Mouse (Mus musculus) embryonic facial prominence, embryonic 11.5 days (tissue): ENCODE measurements around the gene Dcaf17. TPM values are rescaled to one million over a fixed set of nuclear protein-coding genes. Genes with fewer than 3 reads are reported as not detected.
A peak's percentile ranks its signal among the peaks of the same experiment; 100 is the strongest.

Experiments
- ATAC-seq: fragments of 200-750 bp; cut with Nextera tagmentation; replicated peaks from 2 replicates; pipeline ENCODE4 v1.8.0; 2017; ENCODE audit warnings: low read depth; ENCODE audit not compliant: insufficient number of reproducible peaks, low FRiP score, low TSS enrichment
- DNase-seq: peaks from one replicate; pipeline ENCODE4 v3.0.0-alpha.2; 2015; ENCODE audit warnings: low spot score
- H3K27ac ChIP-seq: fragments of 300-500 bp; sonication (generic); replicated peaks from 2 replicates; pipeline ENCODE4 v1.5.1; 2014; ENCODE audit warnings: mild to moderate bottlenecking, low read depth, low read length, control low read depth
- H3K27me3 ChIP-seq: fragments of 300-500 bp; sonication (generic); 2 replicates; pipeline ENCODE4 v1.6.1; 2014; ENCODE audit warnings: mild to moderate bottlenecking, low read length, moderate library complexity, mixed read lengths; ENCODE audit not compliant: control insufficient read depth, insufficient read depth
- H3K36me3 ChIP-seq: fragments of 300-500 bp; sonication (generic); replicated peaks from 2 replicates; pipeline ENCODE4 v1.6.1; 2014; ENCODE audit warnings: low read depth, mild to moderate bottlenecking, low read length, moderate library complexity, mixed read lengths; ENCODE audit not compliant: control insufficient read depth, insufficient read depth
- H3K4me1 ChIP-seq: fragments of 300-500 bp; sonication (generic); 2 replicates; pipeline ENCODE4 v1.6.1; 2014; ENCODE audit warnings: low read length, mixed read lengths; ENCODE audit not compliant: control insufficient read depth, insufficient read depth
- H3K4me2 ChIP-seq: fragments of 300-500 bp; sonication (generic); 2 replicates; pipeline ENCODE4 v1.6.1; 2014; ENCODE audit warnings: low read depth, mild to moderate bottlenecking, control low read depth, low read length, moderate library complexity
- H3K4me3 ChIP-seq: fragments of 300-500 bp; sonication (generic); 2 replicates; pipeline ENCODE4 v1.5.1; 2014; ENCODE audit warnings: low read depth, low read length, control low read depth
- H3K9ac ChIP-seq: fragments of 300-500 bp; sonication (generic); replicated peaks from 2 replicates; pipeline ENCODE4 v1.6.1; 2014; ENCODE audit warnings: mild to moderate bottlenecking, control low read depth, low read length
- H3K9me3 ChIP-seq: fragments of 300-500 bp; sonication (generic); replicated peaks from 2 replicates; pipeline ENCODE4 v1.6.1; 2016; ENCODE audit warnings: mild to moderate bottlenecking, low read length, inconsistent platforms, mixed read lengths; ENCODE audit not compliant: control insufficient read depth
- WGBS: fragments of 180-500 bp; shearing (Covaris S2); extraction: QIAGEN DNeasy Blood & Tissue Kit; methylation state at CpG from one replicate; pipeline ENCODE4 v1.1.7; 2014; 5-methylcytosine and 5-hydroxymethylcytosine counted together
- polyA plus RNA-seq: library from polyadenylated mRNA; unstranded; fragments of >200 nt; fragmentation: Nextera tagmentation; extraction: Ambion mirVana; gene quantifications from 2 replicates; pipeline ENCODE4 v1.2.1, GENCODE M21; 2014

Dcaf17 gene
- polyA plus RNA-seq, 1 experiment from 2014 or later = 29.0 TPM

DNA sequence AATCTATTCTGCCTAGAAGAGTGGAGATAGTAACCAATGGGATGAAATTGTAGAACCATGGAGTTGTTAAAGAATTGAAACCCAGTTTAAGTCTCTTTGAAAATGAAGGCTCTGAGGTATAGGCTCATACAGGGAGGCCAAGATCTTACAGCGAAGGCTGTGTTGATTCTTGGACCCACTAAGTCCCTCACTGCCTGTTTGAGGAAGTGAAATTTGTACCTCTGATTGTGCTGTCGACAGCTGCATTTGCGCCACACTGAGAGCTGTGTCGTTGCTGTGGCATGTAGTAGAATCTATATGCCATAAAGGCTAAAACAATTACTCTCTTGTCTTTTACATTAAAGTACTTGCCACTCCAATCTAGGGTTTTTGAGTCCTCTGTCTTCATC is 48.2 kb downstream of the Dcaf17 start:
- Histone ChIP-seq H3K4me3 (no peak overlapping the region), H3K4me2 (no peak overlapping the region), H3K36me3 (no peaks in the 10 kb centered on the region), H3K9me3 (no peaks in the 10 kb centered on the region), H3K27ac (no peak overlapping the region), H3K9ac (no peak overlapping the region), H3K27me3 (no peaks in the 10 kb centered on the region), H3K4me1 (no peaks in the 10 kb centered on the region)
- 94% methylated on average over 4 of the region's 4 CpGs for WGBS
- ATAC-seq (no peak), DNase-seq (no peak)

DNA sequence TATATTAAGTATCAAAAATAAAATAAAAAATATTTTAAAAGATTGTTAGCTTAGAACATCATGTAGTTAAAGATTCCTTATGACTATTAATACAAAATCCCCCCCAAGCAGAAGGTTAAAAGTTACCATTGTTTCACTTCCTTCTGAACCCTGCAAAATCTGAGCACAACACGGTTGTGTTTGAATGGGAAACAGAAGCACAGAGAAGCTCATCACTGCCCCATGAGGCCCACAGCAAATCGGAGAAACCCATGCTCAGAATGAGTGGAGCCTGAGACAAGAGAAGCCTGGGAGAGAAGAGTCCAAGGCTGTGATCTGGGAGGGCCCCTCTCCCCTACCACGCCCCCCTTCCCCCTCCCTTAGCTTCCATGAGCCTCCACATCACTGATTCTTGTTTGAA is 49.6 kb downstream of the Dcaf17 start:
- Histone ChIP-seq H3K27ac (no peak overlapping the region), H3K4me2 (no peak overlapping the region), H3K4me1 (no peaks in the 10 kb centered on the region), H3K9ac (no peak overlapping the region), H3K4me3 (no peak overlapping the region), H3K27me3 (no peaks in the 10 kb centered on the region), H3K36me3 (no peaks in the 10 kb centered on the region), H3K9me3 (no peaks in the 10 kb centered on the region)
- no peak for ATAC-seq
- DNase-seq = no peak
- WGBS = 75% methylated on average over 3 of the region's 3 CpGs

DNA sequence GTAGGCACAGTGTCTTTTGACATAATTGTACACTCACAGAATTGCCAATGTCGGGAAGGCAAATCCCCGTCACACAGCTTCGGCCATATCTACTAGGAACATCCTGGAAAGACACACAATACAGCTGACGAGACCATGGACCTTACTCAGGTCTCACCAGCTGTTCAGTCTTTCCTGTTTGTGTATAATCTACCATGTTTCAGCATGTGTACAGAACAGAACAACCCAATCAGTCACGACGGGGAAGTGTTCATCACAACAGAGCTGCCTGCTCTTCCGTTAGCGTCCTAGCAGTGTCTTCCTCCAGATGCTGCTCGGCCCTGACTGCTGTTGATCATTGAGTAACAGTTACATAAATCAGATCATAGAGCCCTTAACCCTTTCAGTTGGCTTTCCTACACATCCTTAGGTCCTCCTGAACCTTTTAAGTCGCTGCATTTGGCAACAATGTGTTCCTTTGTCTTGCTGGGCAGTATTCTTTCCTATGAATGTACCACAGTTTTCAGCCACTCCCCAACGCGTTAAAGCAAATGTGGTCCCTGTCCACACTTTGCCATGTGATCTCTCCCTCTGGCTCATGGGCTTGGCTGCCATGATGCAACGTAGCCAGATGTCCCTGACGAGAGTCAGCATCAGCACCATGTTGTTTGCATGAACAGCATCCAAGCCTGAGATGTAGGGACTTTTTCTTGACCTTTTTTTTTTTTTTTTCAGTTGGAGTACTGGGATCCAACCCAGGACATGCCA is 50.5 kb downstream of the Dcaf17 start:
- Histone ChIP-seq H3K27ac (no peak overlapping the region), H3K9me3 (no peaks in the 10 kb centered on the region), H3K4me3 (no peak overlapping the region), H3K9ac (no peak overlapping the region), H3K36me3 (no peaks in the 10 kb centered on the region), H3K4me2 (no peak overlapping the region), H3K4me1 (no peaks in the 10 kb centered on the region), H3K27me3 (no peaks in the 10 kb centered on the region)
- DNase-seq (no peak), ATAC-seq (no peak)
- WGBS = 83% methylated on average over 14 of the region's 14 CpGs

DNA sequence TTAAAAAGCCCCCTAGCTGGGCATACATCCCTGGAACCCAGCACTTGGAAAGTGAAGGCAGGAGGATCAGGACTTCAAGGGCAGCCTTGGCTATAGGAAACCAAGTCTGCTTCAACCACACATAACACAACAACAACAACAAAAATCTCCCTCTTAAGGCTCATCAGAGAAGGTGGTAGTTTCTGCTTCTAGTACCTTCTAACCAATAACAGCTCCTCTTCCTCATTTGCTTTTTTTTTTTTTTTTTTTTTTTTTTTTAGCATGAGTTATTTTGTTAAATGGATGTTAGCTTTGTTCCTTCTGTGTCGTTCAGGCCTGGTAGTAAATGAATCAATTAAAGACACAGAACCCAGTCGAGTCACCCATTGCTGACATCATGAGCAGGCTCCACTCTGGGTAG is 52.1 kb downstream of the Dcaf17 start:
- H3K36me3 ChIP-seq = no peaks in the 10 kb centered on the region
- H3K27ac ChIP-seq = no peak overlapping the region
- no peak overlapping the region for H3K4me2 ChIP-seq
- H3K9me3 ChIP-seq = no peaks in the 10 kb centered on the region
- no peaks in the 10 kb centered on the region for H3K4me1 ChIP-seq
- H3K4me3 ChIP-seq = no peak overlapping the region
- H3K9ac ChIP-seq = no peak overlapping the region
- 79% methylated on average over 2 of the region's 2 CpGs for WGBS
- DNase-seq = no peak
- H3K27me3 ChIP-seq = no peaks in the 10 kb centered on the region
- no peak for ATAC-seq

DNA sequence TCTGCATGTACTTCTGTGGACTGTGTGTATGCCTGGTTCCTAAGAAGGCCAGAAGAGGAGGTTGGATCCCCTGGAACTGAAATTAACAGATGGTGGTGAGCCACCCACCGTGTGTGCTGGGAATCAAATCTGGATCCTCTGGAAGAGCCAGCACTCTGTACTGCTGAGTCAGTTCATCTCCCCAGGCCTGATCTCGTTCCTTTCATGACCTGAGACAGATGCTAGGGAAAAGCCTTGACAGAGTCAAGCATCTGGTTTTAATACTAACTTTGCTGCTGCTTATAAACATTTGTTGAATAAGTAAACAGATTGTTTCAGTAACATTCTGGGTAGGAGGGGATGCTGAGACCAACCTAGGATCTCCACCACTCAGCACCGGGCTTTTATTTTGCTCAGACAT is 53.4 kb downstream of the Dcaf17 start:
- Histone ChIP-seq H3K4me1 (no peaks in the 10 kb centered on the region), H3K4me2 (no peak overlapping the region), H3K27ac (no peak overlapping the region), H3K27me3 (no peaks in the 10 kb centered on the region), H3K9ac (no peak overlapping the region), H3K9me3 (no peaks in the 10 kb centered on the region), H3K4me3 (no peak overlapping the region), H3K36me3 (no peaks in the 10 kb centered on the region)
- DNase-seq (peak; percentile 30), ATAC-seq (no peak)
- WGBS = 53% methylated on average over 3 of the region's 3 CpGs

DNA sequence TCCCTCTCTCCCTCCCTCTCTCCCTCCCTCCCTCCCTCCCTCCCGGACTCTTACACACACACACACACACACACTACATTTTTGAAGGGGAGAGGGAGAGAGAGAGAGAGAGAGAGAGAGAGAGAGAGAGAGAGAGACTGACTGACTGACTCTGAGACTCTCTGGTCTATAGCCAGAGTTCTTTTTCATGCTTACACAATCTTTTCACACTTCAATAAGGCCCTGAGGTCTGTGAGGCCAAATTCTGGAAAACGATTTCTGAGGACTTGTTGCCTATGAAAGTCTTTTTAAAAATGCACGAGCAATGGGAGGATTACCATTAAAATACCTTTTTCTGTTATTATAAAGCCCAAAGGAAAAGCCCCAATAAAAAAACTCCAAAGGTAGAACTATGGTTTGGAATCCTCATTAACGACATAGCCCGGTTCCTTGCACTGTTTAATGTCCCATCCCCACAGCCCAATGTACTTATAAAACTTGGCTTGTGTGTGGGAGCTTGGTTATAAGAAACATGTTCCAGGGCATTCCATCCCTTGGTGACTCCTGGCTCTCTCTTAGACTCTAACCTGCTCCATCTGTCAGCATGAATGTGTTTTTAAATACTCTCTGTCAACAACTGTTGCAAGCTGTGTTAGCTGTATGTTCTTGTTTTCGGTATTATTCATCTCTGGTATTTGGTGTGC is 58.5 kb downstream of the Dcaf17 start:
- DNase-seq (no peak), ATAC-seq (no peak)
- Histone ChIP-seq H3K4me1 (no peaks in the 10 kb centered on the region; the same call in 1 of the 2 replicates), H3K9me3 (no peaks in the 10 kb centered on the region), H3K4me2 (no peak overlapping the region), H3K27ac (no peak overlapping the region), H3K4me3 (no peak overlapping the region), H3K36me3 (no peaks in the 10 kb centered on the region), H3K27me3 (no peaks in the 10 kb centered on the region), H3K9ac (no peak overlapping the region)
- WGBS = 85% methylated on average over 6 of the region's 6 CpGs

DNA sequence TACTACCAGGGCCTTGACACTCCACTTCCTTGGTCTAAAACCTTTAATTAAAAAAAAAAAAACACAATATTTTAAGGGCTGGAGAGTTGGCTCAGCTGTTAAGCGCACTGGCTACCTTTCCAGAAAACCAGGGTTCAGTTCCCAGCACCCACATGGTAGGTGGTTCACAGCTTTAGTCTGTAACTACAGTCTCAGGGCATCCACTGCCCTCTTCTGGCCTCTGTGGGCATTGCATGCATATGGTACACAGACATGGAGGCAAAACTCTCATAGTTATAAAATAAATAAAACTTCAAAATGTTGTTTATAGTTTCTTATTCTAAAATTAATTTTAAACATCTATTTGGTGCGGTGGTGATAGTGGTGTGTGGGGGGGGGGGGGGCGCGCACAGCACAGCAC is 61.0 kb downstream of the Dcaf17 start:
- DNase-seq = no peak
- ATAC-seq = no peak
- 92% methylated on average over 4 of the region's 4 CpGs for WGBS
- H3K27ac ChIP-seq = no peak overlapping the region
- H3K4me1 ChIP-seq = no peaks in the 10 kb centered on the region; the same call in 1 of the 2 replicates
- H3K4me3 ChIP-seq = no peak overlapping the region
- H3K27me3 ChIP-seq = no peaks in the 10 kb centered on the region
- no peaks in the 10 kb centered on the region for H3K9me3 ChIP-seq
- H3K36me3 ChIP-seq = no peaks in the 10 kb centered on the region
- no peak overlapping the region for H3K9ac ChIP-seq
- no peak overlapping the region for H3K4me2 ChIP-seq
